Mouse (Mus musculus) G1E (cell line): ENCODE measurements around the gene Rsrc2. TPM values are rescaled to one million over a fixed set of nuclear protein-coding genes. Genes with fewer than 3 reads are reported as not detected.
A peak's percentile ranks its signal among the peaks of the same experiment; 100 is the strongest.
"Not testable (repeated sequence)": the region's sequence is repeated elsewhere in the genome, so short reads cannot be mapped to it uniquely, and the experiment has no call there.

Source experiments
- ATAC-seq: 2 replicates; pipeline ENCODE4 v1.8.0; 2016; ENCODE audit warnings: mild to moderate bottlenecking; ENCODE audit not compliant: insufficient number of reproducible peaks, poor library complexity, low FRiP score, severe bottlenecking; ENCODE audit errors: extremely low read depth
- DNase-seq: peaks from one replicate; pipeline ENCODE4 v3.0.0; 2012; ENCODE audit warnings: low spot score
- H3K27me3 ChIP-seq: 2 replicates; pipeline ENCODE4 v1.6.1; 2012; ENCODE audit warnings: mild to moderate bottlenecking, low read length, inconsistent platforms; ENCODE audit not compliant: insufficient read depth
- H3K36me3 ChIP-seq: replicated peaks from 2 replicates; pipeline ENCODE3; 2012; ENCODE audit warnings: mild to moderate bottlenecking, inconsistent platforms
- H3K4me1 ChIP-seq: 2 replicates; pipeline ENCODE4 v1.6.1; 2012; ENCODE audit warnings: low read depth, low read length, inconsistent platforms, mixed read lengths; ENCODE audit not compliant: insufficient read depth
- H3K4me3 ChIP-seq: 2 replicates; pipeline ENCODE4 v1.5.1; 2012; ENCODE audit warnings: low read depth, mild to moderate bottlenecking, inconsistent platforms, low read length, moderate library complexity, mixed read lengths
- H3K9me3 ChIP-seq: replicated peaks from 2 replicates; pipeline ENCODE4 v1.6.1; 2012; ENCODE audit warnings: inconsistent platforms
- CTCF ChIP-seq: IDR thresholded peaks from 2 replicates; pipeline ENCODE4 v1.5.1; 2012; ENCODE audit warnings: low read depth, low read length, inconsistent platforms, mixed read lengths
- GATA1 ChIP-seq: IDR thresholded peaks from 2 replicates; pipeline ENCODE4 v1.6.1; 2012; ENCODE audit warnings: borderline replicate concordance, low read length, inconsistent platforms, mixed read lengths
- GATA2 ChIP-seq: IDR thresholded peaks from 2 replicates; pipeline ENCODE4 v1.6.1; 2012; ENCODE audit warnings: low read depth, low read length, inconsistent platforms, borderline replicate concordance
- POLR2AphosphoS5 ChIP-seq: IDR thresholded peaks from 2 replicates; pipeline ENCODE4 v1.6.1; 2012; ENCODE audit warnings: low read depth, low read length, inconsistent platforms; ENCODE audit not compliant: insufficient replicate concordance
- TAL1 ChIP-seq: conservative IDR thresholded peaks from 2 replicates; pipeline ENCODE4 v1.6.1; 2012; ENCODE audit warnings: low read depth, low read length, inconsistent platforms, mixed read lengths
- polyA plus RNA-seq: library from polyadenylated mRNA; stranded (reverse); fragments of >175 nt; gene quantifications from 2 replicates; pipeline ENCODE4 v1.2.3, GENCODE M21; 2012
- total RNA-seq, 2 experiments: library from RNA; stranded (forward) in 1 of 2; stranded (reverse) in 1 of 2; fragments of 200-1000 nt in 1 of 2; fragments of >200 nt in 1 of 2; fragmentation: Nextera tagmentation in 1 of 2; gene quantifications; 2 replicates each; pipeline ENCODE4 v1.2.3; 2014 to 2017

The Rsrc2 gene
- total RNA-seq (2014; fragmentation: Nextera tagmentation) (141 and 148 TPM in 2 replicates), total RNA-seq (2017) (130 and 151 TPM in 2 replicates), polyA plus RNA-seq (8.2 and 18.3 TPM in 2 replicates)

DNA sequence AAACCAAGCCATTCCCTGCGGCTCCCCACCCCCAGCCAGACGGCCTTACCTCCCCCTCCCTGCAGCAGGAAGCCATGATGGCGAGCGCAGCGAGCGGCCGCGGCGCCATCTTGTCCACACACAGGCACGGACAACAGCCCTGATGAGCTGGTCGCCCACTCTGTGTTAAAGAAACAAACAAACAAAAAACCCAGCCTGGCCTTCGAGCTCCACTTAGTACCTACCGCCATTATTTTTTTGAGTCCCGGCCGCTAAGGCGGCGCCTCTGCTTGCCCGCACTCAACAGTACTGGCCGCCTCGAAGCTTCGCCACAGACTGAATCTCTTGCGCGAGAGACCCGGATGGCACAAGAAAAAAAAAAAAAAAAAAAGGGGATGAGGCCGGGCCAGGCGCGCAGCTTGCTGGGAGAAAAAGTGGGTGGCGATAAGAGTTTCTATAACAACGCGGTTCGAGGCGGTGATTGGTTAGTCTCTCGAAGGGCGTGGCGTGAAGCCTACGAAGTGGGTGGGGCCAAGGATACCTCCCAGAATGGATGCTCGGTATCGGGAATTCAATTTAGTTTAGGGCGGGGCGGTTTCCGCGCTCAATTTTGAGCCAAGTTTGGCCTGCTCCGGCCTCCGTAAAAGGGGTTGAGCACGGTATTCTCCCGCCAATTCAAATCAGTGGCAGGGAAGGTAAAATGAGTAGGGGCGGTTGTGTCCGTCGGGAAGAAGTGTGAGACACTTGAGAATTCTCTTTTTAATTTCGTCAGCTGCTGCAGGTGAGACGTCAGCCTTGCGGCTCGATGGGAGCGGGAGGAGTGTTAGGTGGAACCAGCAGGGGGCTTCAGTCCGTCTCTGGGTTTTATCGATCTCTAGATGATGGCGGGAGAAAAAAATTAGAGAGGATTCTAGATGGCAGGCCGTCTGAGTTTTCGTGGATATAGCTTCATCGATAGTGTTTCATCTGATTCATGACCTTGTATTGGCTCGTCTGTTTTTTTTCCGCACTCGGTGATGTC is at the start of gene Rsrc2, which contains the start of gene Kntc1:
Gene Rsrc2, minus strand, starts transcription at position 350 of the 1,000 bp plus-strand sequence.
Gene Kntc1, plus strand, starts transcription at position 652 of the 1,000 bp plus-strand sequence.
- H3K4me3 ChIP-seq: peak within 1 kb of the TSS; percentile 76
- TF ChIP-seq GATA2 (no peak), POLR2AphosphoS5 (no peak; the same call in 1 of the 2 replicates), TAL1 (no peak), GATA1 (no peak), CTCF (no peak)
- DNase-seq (peak; percentile 71), ATAC-seq (peak; percentile 93)
- peaks cover 44% of the 10 kb centered on the region for H3K36me3 ChIP-seq
- H3K9me3 ChIP-seq: no peaks in the 10 kb centered on the region
- H3K4me1 ChIP-seq: peaks cover 46% of the 10 kb centered on the region
- no peaks in the 10 kb centered on the region for H3K27me3 ChIP-seq

DNA sequence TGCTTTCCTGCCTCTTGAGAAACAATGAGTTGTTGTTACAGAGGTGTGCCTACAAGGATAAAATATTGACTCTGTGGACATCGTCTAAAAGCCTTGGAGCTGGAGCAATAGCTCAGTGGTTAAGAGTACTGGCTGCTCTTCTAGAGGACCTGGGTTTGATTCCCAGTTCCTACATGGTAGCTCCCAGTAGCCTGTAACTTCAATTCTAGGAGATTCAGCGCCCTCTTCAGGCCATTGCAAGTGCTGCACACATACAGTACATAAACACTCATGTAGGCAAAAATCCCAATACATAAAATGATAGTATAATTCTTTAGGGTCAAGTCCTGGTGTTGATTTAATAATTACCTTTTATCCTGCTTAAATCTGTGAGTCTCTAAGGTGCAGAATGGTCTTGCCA is 43.9 kb upstream of the Rsrc2 start:
- H3K36me3 ChIP-seq: peaks cover 93% of the 10 kb centered on the region
- ATAC-seq (no peak), DNase-seq (no peak)
- no peak overlapping the region for H3K4me3 ChIP-seq
- H3K9me3 ChIP-seq: no peaks in the 10 kb centered on the region
- no peaks in the 10 kb centered on the region for H3K4me1 ChIP-seq
- TF ChIP-seq GATA2 (no peak), TAL1 (no peak), CTCF (no peak), POLR2AphosphoS5 (no peak)
- no peaks in the 10 kb centered on the region for H3K27me3 ChIP-seq

DNA sequence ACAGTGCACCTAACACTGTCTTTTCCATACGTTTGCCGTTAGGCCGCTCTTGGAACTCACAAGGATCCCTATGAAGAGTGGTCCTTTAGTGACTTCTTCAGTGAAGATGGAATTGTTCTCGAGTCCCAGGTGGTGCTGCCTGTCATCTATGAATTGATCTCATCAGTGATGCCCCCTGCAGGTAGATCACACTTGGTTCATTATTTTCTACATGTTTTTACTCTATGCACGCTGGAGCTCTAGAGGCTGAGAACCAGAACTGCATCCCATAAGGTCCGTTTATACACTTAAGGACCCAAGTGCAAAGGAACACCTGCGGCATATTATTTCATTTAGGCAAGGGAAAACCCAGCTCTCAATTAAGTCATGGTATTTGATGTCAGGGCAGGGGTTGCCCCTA is 39.8 kb upstream of the Rsrc2 start:
- Histone ChIP-seq H3K27me3 (no peaks in the 10 kb centered on the region), H3K9me3 (no peaks in the 10 kb centered on the region), H3K4me3 (no peak overlapping the region), H3K36me3 (peaks cover 94% of the 10 kb centered on the region), H3K4me1 (no peaks in the 10 kb centered on the region)
- TF ChIP-seq GATA2: no peak
- TF ChIP-seq POLR2AphosphoS5: no peak
- no peak for DNase-seq
- ATAC-seq: no peak

DNA sequence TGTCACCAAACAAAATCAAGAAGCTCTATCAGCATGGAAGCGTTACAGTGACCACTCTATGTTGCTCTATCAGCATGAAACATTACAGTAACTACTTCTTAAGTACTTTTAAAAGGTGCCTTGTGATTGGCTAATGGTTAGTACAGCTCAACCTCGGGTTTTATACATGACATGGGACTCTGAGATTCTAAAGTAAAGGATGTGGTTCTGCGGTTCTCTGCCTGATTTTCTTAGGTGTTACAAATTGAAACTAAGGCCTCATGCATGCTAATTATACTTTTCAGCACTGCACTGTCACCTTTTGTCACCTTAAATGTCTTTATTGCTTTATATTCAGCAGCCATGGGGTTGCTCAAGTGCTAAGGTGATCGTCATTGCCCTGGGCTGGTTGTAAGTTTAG is 32.6 kb upstream of the Rsrc2 start:
- Histone ChIP-seq H3K4me1 (peaks cover 12% of the 10 kb centered on the region), H3K9me3 (no peaks in the 10 kb centered on the region), H3K4me3 (no peak overlapping the region), H3K27me3 (no peaks in the 10 kb centered on the region), H3K36me3 (peaks cover 98% of the 10 kb centered on the region)
- TF ChIP-seq POLR2AphosphoS5 (no peak), GATA1 (no peak), TAL1 (no peak)
- DNase-seq: no peak
- ATAC-seq: no peak

DNA sequence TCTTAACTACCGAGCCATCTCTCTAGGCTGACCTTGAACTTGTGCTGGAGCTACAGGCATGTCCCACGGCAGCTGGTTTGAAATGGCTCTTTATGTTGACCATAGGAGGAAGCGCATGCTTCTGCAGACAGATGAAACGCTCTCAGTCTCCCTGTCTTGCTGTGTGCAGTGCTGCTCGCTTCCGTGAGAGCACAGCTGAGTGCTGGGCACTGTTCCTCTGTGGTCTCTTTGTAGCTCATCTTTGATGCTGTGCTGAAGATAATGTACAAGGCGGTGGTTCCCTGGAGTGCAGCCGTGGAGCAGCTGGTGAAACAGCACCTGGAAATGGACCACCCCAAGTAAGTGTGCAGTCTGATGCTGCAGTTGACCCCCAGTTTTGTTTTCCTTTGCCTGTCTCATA is 31.5 kb upstream of the Rsrc2 start:
- Histone ChIP-seq H3K27me3 (no peaks in the 10 kb centered on the region), H3K4me1 (peaks cover 12% of the 10 kb centered on the region), H3K36me3 (peaks cover 98% of the 10 kb centered on the region), H3K9me3 (no peaks in the 10 kb centered on the region), H3K4me3 (no peak overlapping the region)
- DNase-seq: no peak
- no peak for ATAC-seq
- no peak for TF ChIP-seq GATA2
- no peak for TF ChIP-seq GATA1

DNA sequence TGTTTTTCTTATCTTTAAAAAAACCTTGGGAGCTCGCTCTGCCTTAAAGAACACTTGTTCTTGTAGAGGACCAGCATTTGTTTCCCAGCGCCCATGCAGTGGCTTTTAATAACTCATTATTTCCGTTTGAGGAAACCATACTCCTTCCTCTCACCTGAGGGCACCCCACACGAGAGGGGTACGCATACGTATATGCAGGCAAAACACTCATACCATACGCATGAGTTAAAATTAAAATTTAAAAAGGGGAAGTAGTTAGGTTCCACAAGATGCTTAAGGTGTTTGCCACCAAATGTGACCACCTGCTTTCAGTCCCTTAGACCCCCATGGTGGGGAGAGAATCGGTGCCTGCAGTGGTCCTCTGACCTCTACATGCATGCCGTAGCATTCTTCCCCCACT is 24.2 kb upstream of the Rsrc2 start:
- Histone ChIP-seq H3K9me3 (no peaks in the 10 kb centered on the region), H3K4me1 (peaks cover 5% of the 10 kb centered on the region), H3K27me3 (no peaks in the 10 kb centered on the region), H3K36me3 (peaks cover 95% of the 10 kb centered on the region), H3K4me3 (no peak overlapping the region)
- DNase-seq (no peak), ATAC-seq (no peak)
- TF ChIP-seq GATA2: no peak
- no peak for TF ChIP-seq GATA1
- no peak for TF ChIP-seq CTCF
- no peak for TF ChIP-seq POLR2AphosphoS5
- no peak for TF ChIP-seq TAL1

DNA sequence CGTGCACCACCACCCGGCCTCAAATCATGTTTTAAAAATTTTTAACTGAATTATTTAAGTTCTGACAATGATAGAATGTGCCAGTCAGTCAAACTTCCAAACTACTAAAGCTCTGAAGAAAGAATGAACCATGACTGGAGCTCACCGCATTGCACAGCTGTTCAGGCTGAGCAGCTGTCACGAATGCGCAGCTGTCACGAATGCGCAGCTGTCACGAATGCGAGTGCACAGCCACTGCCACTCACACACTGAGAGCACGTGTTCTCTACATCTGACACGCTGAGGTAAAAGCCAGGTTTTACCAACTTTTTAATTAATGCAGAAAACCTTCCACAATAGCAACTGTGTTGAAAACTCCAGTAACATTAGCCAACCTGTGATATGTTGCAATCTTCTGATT is 17.2 kb upstream of the Rsrc2 start:
- not testable (repeated sequence) for H3K9me3 ChIP-seq, ATAC-seq, H3K4me3 ChIP-seq, H3K4me1 ChIP-seq, H3K27me3 ChIP-seq, DNase-seq
- H3K36me3 ChIP-seq: peaks cover 89% of the 10 kb centered on the region
